Mouse (Mus musculus) adrenal gland, postnatal 36 days (tissue): ENCODE measurements around the gene Zc3h15. TPM values are rescaled to one million over a fixed set of nuclear protein-coding genes. Genes with fewer than 3 reads are reported as not detected.
"Not testable (repeated sequence)": the region's sequence is repeated elsewhere in the genome, so short reads cannot be mapped to it uniquely, and the experiment has no call there.

Experiments used
- DNase-seq, 2 experiments: peaks; one replicate each; pipeline ENCODE4 v3.0.0; 2021; ENCODE audit warnings: mixed read lengths in 1 of 2
- long read RNA-seq, 2 experiments: library from polyadenylated mRNA; stranded (forward); transcript quantifications; one replicate each; pipeline ENCODE4 v2.0.0; 2021; ENCODE audit warnings: borderline sequencing depth in 2 of 2
- total RNA-seq, 2 experiments: library from RNA; stranded (reverse); gene quantifications; 2 replicates each; pipeline ENCODE4 v1.2.3; 2021

Zc3h15 gene
- 100 to 1,000 TPM in 1 of 2 experiments, 10 to 100 TPM in 1; 99.7 to 104 TPM for total RNA-seq
- long read RNA-seq, experiment 1, transcript Zc3h15-201 (10 exons, 2,111 nt): major isoform, 106 of 151 reads
- long read RNA-seq, experiment 1, partial matches to known transcripts: 42 of 151 reads
- long read RNA-seq, experiment 1, other reads (novel, unspliced or antisense): 1 of 151 reads
- long read RNA-seq, experiment 2, transcript Zc3h15-201 (10 exons, 2,111 nt): major isoform, 25 of 26 reads
- long read RNA-seq, experiment 2, partial matches to known transcripts: 1 of 26 reads
- long read RNA-seq, experiment 2, other reads (novel, unspliced or antisense): 0 of 26 reads

DNA sequence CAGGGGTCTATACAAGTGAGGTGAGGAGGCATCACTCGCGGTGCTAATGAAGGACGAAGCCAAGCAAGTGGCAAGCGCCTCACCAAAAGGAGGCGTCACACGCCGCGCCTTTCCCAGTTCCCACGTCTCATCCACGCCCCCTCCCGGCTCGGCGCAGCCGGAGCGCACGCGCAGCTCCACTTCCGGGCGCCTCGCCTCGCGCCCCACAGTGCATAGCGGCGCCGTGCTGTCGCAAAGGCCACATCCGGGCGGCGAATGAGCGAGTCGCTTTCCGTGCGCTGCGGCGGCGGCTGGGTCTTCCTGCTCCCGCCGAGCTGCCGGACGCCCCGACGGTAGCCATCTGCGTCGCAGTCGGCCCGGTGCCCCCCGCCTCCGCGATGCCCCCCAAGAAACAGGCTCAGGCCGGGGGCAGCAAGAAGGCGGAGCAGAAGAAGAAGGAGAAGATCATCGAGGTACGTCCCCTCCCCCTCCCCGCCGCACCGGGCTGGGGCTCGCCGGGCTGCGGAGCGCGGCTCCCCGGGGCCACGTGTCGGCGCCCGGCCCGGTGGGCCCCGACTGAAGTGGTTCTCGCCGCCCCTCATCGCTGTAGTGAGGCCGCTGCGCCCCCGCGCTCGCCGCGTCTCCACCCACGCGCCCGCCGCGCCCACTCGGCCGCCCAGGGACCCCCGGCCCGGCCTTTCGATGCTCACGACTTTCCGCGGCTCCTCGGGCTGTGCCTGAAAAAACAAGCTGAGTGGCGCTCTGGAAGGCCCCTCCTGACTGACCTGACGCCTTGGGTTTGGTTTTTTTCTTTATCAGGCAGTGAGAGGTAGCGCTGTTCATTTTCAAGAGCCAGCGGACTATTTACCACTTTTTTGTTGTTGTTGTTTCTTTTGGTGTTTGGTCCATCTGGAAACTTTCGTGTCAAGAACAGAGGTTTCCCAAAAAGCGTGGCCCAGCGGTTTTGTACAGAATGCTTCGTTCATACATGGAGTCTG is at the start of gene Zc3h15:
Gene Zc3h15, plus strand, starts transcription at position 160 of the 977 bp plus-strand sequence.
- peak; percentile 95 to 97 for DNase-seq

- no peak for DNase-seq
These were observed 23.5 kb upstream of the Zc3h15 start for GRCm38 (mm10) chr2:83620558-83621367.

- peak; percentile 20 to 26 for DNase-seq
These were observed 22.7 kb upstream of the Zc3h15 start for GRCm38 (mm10) chr2:83621511-83621910.

- peak; percentile 9 to 11 for DNase-seq
These were observed 21.4 kb upstream of the Zc3h15 start for GRCm38 (mm10) chr2:83622792-83623191.

DNA sequence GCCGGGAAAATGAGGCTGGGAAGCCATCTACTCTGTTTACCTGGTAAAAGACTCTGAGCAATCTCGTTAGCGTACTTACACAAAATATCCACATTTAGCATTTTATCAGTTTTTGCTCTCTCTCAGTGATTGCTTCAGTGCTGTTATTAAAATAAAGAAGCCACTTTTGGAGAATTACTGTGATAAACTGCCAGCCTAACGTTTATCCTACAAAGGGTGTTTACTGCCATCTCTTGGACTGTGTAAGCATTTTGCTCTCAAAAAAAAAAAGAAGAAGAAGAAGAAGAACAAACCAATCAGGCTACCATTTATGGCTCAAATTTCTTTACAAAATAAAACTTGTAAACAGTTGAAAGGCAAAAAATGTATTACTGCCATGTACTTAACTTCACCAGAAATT is 20.2 kb upstream of the Zc3h15 start:
- DNase-seq: no peak

DNA sequence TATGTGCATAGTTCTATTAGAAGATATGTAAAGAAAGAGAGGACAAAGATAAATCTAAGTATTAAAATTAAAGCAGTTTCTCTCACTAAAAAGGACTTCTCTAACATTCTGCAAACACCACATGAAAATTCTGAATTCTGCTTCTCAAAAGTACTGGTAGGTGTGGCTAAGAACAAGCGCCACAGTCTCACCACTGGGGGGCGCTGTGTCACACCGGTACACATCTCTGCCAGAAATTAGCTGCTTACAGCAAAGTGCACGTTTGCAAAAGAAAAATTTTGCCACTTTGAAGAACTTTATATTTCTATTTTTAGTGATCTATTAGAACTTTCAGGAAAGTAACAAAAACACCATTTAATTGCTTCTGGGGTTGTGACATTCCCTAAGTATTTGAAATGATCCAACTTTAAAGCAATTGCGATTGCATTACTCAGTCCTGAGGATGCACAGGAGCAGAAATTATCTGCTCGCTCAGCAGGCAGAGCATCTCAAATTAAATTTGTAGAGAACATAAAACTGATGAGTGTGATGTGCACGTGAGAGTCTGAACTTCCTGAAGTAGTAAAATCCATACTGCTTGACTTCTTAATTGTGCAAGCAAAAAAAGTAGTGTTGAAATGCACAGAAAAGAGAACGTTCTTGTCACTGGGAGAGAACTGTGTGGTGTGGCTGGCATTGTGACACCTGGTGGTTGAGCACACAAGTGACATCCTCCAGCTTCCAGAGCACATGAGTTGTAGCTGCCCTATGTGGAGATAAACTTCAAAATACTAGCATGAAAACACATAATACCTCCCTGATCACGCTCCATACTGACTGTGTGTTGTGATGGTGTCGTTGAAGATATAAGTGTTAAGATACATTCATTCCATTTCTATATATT is 18.8 kb upstream of the Zc3h15 start:
- peak; percentile 85 to 87 for DNase-seq

DNA sequence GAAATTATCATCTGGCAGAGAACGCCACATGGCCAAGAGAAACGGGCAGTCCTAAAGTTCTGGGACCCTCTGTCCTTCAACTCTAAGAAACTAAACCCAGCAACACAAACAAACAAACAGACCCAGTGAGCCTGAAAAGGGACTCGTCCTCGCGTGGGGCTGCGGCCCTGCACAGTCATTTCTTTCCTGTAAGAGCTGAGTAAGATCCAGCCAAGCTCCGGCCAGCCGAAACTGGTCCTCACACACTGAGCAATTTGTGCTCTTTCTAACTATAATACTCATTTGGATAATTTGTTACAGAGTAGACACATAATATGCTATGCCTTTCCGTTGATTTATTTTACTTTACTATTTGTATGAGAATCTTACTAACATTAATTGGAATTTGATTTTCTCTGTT is 17.4 kb upstream of the Zc3h15 start:
- no peak for DNase-seq

GRCm38 (mm10) chr2:83627495-83627894 is 16.7 kb upstream of the Zc3h15 start:
- no peak for DNase-seq

DNA sequence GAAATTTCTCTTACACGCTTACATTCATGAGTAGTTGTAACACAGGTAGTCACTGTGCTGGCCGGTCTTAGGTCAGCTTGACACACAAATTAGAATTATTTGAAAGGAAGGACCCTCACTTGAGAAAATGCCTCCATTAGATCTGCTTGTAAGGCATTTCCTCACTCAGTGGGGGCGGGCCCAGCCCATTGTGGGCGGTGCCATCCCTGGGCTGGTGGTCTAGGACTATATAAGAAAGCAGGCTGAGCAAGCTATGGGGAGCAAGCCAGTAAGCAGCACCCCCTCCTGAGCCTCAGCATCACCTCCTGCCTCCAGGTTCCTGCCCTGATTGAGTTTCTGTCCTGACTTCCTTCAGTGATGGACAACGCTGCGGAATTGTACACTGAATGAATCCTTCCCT is 16.3 kb upstream of the Zc3h15 start:
- no peak for DNase-seq

GRCm38 (mm10) chr2:83641993-83642392 is 2.2 kb upstream of the Zc3h15 start:
- no peak for DNase-seq

DNA sequence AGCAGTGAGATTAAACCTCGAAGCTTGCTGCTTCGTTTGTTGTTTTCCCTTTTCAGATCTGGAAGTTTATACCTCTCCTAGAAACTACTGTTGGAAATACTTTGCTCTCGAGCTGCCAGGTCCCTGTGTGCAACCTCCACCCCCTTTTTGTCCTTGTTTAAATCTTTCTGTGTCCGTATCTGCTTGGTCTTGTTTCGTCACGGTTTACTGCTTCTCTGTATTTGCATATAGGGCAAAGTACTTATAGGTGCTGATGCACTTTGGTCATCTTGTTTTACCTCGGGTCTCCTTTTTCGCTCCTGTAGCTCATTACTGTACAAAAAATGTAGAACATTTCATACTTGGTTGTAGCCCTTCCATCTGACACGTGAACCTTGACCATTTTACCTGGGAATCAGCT is 4.7 kb downstream of the Zc3h15 start:
- no peak for DNase-seq

DNA sequence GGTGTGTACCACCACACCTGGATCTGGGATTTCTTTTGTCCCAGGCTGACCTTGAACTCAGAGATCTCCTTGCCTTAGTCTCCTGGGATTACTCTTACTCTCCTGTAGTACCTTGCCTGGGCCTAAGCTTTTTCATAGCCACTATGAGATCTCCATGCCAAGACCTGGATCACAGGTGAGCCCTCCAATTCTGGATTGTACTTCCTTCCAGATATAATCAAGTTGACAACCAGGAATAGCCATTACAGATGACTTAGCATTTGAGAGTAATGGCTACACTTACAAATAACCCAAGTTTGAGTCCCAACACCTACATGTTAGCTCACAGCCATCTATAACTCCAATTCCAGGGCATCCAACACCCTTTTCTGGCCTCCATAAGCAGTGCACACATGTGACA is 8.4 kb downstream of the Zc3h15 start:
- DNase-seq: no peak

- no peak for DNase-seq
These were observed 15.0 kb downstream of the Zc3h15 start for GRCm38 (mm10) chr2:83659279-83659678.

GRCm38 (mm10) chr2:83660114-83660513 is 15.9 kb downstream of the Zc3h15 start:
- DNase-seq: no peak

GRCm38 (mm10) chr2:83661351-83661750 is 17.1 kb downstream of the Zc3h15 start:
- DNase-seq: no peak

DNA sequence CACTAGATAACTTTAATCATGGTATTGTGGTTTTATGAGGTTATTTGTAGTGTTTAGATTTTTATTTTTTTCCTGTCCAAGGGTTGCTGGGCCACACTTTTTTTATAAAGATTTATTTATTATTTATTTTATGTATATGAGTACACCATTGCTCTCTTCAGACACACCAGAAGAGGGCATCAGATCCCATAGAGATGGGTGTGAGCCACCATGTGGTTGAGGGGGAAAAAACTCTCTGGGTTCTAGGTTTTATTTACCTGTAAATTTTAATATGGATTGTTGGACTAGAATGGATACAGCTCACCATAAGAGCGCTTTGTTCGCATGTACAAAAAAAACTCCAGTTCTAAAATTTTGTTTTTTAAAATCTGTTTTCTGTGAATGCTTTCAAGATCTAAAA is 20.8 kb downstream of the Zc3h15 start:
- DNase-seq: not testable (repeated sequence)

GRCm38 (mm10) chr2:83667430-83667829 is 23.2 kb downstream of the Zc3h15 start:
- DNase-seq: no peak

DNA sequence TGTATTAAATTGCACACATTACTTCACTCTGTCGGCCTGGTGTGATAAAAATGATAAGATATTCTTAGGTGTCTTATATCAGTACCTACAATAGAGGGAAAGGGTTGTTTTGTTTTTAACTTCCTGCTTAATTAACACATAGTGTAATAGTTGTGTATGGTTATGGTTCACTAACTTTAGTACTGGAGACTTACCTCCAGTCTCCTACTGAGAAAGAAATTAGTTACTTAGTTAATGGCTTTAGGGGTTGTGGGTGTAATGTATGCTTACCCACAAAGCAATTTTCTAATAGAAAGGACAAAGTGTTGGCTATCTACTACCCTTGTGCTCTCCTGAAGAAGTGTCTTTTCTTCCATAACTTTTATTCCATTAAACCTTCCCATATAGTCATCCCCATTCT is 23.8 kb downstream of the Zc3h15 start:
- DNase-seq: no peak

DNA sequence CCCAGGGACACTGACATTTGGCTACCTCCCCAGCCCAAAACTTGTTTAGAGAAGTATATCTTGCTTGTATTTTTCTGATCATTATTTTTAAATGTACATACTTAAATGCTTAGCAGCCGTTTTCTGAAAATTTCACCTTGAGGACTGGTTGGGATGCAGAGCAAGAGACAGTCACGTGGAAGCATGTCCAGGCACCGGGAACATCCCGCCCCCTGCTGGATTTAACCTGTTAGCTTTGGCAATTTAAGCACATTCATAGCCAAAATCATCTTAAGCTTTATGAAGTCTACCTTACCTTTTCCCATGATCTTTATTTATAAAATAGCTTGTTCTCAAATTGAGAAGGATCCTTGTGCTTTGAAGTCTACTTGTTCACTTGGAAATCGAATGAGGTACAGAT is 25.8 kb downstream of the Zc3h15 start:
- DNase-seq: peak in 1 of 2 experiments; percentile 41

DNA sequence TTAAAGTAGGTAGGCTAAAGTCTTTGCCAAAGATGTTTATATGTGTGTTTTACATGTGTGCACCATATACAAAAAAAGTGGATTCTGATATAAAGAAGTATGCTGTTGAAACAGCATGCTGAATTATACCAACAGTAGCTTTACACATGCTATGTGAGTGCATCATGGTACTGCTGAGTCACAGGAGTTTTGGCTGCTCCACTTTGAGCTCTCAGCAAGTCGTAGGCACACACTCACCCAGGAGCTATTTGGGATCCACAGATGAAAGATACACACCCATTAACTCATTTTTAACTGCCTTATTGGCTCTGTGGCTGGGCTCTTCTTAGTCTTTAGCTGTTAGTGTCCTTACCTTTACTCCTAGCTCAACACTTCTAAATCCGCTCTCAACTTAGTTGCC is 27.6 kb downstream of the Zc3h15 start:
- DNase-seq: peak; percentile 16 to 55

DNA sequence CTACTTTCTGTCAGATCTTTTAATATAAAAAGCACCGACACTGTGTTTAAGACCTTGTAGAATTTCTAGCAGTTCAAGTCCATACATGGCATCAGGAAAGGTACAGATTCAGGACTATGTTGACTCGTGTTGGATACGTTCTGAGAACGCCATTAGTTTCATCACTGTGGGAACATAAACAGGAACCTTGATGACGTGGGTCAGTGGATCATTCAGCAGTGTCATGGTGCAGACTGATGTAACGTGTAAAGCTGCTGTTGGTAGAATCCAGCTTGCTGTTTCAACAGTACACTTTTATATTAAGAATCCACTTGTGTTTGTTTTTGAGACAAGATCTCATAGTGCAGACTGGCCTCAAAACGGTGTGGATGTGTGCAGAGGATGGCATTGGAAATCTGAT is 28.8 kb downstream of the Zc3h15 start:
- no peak for DNase-seq
